Mouse (Mus musculus) adrenal gland, adult (tissue): Measurements from ENCODE around the gene Zfp507.

Experiments used
- DNase-seq, 2 experiments: peaks; one replicate each; pipeline ENCODE4 v3.0.0; 2022 to 2023; ENCODE audit warnings: low spot score in 1 of 2; ENCODE audit not compliant: inconsistent age in 2 of 2

The Zfp507 gene

DNA sequence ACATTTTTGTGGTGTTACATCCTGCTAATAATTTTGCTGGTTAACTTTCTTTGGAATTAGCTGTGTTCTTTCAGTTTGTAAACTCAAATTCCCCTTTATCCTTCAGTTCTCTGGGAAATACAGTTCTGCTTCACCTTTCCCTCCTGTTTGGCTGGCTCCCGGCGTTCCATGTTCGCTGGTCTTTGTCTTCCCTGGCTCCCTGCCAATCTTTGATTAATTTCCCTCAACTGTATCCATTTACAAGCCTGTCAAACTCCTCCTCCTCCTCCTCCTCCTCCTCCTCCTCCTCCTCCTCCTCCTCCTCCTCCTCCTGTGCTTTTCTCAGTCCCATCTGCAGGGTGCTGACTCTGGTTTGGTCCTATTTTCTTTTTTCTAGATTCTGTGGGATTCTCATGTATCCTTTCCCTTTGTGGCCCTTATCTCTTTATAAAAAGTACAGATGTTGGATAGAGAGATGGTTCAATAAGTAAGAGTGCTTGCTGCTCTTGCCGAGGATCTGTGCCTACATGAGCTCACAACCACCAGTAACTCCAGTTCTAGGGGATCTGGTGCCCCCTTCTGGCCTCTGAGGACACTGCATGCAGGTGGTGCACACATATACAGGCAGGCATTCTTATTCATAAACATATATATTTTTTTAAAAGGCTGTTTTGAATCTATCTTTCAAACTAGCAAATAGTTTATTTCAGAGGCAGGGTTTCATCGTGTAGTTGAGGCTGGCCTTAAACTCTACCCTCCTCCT, 62.1 kb downstream of the Zfp507 start:
- peak; percentile 82 to 91 for DNase-seq

DNA sequence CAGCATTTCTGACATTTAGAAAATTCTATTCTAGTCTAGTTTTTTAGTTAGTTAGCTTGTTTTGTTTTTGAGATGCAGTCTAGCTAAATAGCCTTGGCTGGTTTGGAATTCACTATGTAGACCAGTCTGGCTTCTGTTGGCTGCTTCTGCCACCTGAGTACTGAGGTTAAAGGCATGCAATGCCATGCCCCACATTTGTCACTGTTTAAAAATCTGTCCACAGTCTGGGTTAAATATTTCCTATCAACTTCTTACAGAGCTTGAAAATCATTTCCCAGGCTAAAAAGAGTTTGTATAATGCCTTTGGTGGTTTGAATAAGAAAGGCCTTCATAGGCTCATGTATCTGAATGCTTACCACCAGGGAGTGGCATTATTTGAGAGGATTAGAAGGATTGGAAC, 63.9 kb downstream of the Zfp507 start:
- DNase-seq = no peak

DNA sequence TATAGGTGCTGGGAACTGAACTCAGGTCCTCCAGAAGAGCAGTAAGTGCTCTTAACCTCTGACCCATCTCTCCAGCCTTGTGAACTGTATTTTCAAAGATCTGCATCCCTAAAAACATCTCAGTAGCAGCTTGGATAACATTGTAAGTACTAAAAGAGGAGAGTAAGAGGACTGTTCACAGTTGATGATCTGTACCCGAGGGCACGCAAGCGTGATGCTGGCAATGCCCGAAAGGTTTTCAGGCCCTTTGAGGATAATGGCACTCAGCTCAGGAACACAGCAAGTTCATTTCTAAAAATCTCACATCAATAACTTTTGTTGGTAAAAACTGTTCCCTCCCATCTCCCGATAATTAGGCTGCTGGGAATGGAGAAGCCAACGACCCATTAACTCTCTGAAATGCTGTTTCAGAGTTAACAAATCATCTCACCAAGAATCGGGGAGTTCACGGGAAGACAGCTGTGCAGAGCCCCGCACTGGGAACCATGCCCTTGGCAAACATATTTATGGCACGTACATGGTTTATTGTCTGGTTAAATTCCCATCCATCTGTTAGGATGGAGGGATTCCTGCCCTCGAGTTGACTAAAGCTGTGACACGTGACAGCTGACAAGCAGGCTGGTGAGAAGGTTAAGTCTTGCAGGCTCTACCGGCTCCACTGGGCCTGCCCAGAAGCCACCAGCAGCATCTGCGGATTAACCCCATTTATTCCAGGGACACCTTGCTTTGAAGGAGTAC, 69.3 kb downstream of the Zfp507 start:
- DNase-seq = no peak

DNA sequence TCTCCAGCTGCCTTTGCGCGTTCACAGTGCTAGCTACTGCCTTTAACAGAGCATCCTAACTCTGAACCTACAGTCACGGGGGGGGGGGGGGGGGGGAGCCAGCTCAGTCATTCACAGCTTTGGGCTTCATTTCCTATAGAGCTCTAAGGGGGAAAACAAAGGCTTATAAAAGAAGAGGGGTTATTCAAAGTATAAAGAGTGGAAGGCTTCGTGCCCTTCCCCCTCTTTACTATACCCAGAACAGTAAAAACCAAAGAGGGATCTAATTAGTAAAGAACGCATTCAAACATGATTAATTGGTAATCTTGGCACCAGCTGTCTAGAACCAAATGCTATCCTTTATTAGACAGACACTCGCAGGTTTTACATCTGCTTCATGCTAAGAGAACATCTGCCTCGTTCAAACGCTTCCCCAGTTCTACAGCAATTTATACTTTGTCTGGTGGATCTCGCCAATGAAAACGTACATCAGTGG, 70.2 kb downstream of the Zfp507 start:
- DNase-seq = no peak

DNA sequence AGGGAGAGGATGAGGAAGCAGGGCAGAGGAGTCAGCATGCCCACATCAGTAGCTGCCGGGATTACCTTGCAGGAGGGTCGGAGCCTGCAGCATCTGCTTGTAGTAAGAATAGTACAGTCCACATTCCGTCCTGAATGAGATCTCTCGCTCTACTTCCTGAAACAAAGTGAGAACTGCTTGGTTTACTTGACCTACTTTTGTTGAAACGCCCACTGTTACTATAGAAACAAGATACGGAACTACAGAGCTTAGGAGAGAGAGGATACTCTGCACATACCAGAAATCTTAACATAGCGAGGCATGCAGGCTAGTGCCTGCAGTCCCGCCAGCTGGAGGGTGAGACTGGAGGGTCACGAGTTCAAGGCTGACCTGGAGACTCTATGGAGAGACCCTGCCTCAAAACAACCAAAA, 73.2 kb downstream of the Zfp507 start:
- DNase-seq = peak; percentile 46 to 76

DNA sequence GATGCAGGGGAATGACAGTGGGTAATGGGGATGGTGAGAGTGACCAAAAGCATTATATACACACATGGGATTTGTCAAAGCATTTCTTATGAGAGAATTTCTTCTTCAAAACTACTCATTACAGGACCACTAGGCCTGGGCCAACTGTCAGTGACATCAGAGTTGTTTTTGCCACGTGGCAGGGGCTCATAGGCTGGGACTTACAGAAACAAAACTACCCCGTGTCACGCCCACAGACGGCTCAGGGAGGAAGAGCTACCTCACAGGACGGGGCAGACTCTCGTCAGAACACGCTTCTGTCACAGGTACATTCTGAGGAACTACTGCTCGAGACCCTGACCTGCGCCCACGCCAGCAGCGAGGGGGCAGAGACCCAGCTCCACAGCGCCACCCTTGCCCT, 74.4 kb downstream of the Zfp507 start:
- no peak for DNase-seq

DNA sequence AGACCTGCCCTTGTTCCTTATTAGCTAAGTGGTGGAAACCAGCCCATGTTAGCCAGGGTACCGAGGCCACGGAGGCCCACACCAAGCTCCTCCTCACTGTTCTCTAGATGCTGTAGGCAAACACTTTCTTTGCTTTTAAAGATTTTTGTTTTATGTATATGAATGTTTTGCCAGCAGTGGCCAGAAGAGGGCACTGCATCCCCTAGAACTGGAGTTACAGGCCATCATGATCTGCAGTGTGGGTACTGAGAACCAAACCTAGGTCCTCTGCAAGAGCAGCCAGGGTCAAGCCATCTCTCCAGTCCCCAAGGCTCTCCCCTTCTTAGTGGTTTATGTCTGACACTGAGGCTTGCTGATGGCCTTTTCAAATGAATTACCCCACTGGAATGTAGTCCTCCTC, 79.8 kb downstream of the Zfp507 start:
- DNase-seq = no peak
